Mouse (Mus musculus) CH12.LX (cell line): Measurements from ENCODE around the gene Foxb1. TPM values are rescaled to one million over a fixed set of nuclear protein-coding genes. Genes with fewer than 3 reads are reported as not detected.

Source experiments
- DNase-seq: peaks from one replicate; pipeline ENCODE4 v3.0.0-alpha.2; 2013; ENCODE audit errors: extremely low read depth
- H3K27ac ChIP-seq: 2 replicates; pipeline ENCODE4 v1.5.1; 2012; ENCODE audit warnings: low read depth, mild to moderate bottlenecking, control low read depth, moderate library complexity; ENCODE audit not compliant: insufficient read depth
- H3K27me3 ChIP-seq: replicated peaks from 2 replicates; pipeline ENCODE3; 2012; ENCODE audit warnings: inconsistent platforms
- H3K36me3 ChIP-seq, 2 experiments: replicated peaks in 1 of 2; 2 replicates each; pipeline versions ENCODE3 to v1.6.1; 2012; ENCODE audit warnings: inconsistent platforms in 1 of 2, low read length in 1 of 2, mild to moderate bottlenecking in 1 of 2, mixed read lengths in 1 of 2, moderate library complexity in 1 of 2; ENCODE audit not compliant: control insufficient read depth in 1 of 2, insufficient read depth in 1 of 2
- H3K4me1 ChIP-seq, 2 experiments: 2 replicates each; pipeline ENCODE4 v1.6.1; 2012; ENCODE audit warnings: inconsistent platforms in 1 of 2, moderate library complexity in 1 of 2; ENCODE audit not compliant: insufficient read depth in 2 of 2, control insufficient read depth in 1 of 2
- H3K4me2 ChIP-seq: 2 replicates; pipeline ENCODE4 v1.6.1; 2012; ENCODE audit warnings: low read depth, mild to moderate bottlenecking, control low read depth; ENCODE audit not compliant: poor library complexity, insufficient read depth, severe bottlenecking
- H3K4me3 ChIP-seq, 3 experiments: fragments of 150-350 bp in 1 of 3; sonication (generic) in 1 of 3; replicated peaks in 1 of 3; 2 replicates each; pipeline versions ENCODE3 to v1.5.1; 2011 to 2012; ENCODE audit warnings: low read depth in 2 of 3, low read length in 2 of 3, mild to moderate bottlenecking in 2 of 3, moderate library complexity in 2 of 3, control low read depth in 1 of 3, improper control_type of control experiment in 1 of 3, inconsistent platforms in 1 of 3, mixed read lengths in 1 of 3; ENCODE audit not compliant: poor library complexity in 1 of 3
- H3K79me2 ChIP-seq: replicated peaks from 2 replicates; pipeline ENCODE4 v1.6.1; 2012; ENCODE audit warnings: mild to moderate bottlenecking, moderate library complexity; ENCODE audit not compliant: control insufficient read depth, poor library complexity, insufficient read depth, severe bottlenecking; ENCODE audit errors: extremely low read depth
- H3K9ac ChIP-seq: 2 replicates; pipeline ENCODE4 v1.6.1; 2012; ENCODE audit warnings: low read depth, mild to moderate bottlenecking, control low read depth, moderate library complexity; ENCODE audit not compliant: insufficient read depth
- H3K9me3 ChIP-seq: replicated peaks from 2 replicates; pipeline ENCODE3; 2012; ENCODE audit warnings: low read length, inconsistent platforms, mixed read lengths
- CHD1 ChIP-seq: IDR thresholded peaks from 2 replicates; pipeline ENCODE4 v1.6.1; 2012; ENCODE audit warnings: low read depth, low read length, improper control_type of control experiment, inconsistent platforms
- CHD2 ChIP-seq: IDR thresholded peaks from 2 replicates; pipeline ENCODE4 v1.6.1; 2011; ENCODE audit warnings: low read length, improper control_type of control experiment
- ELF1 ChIP-seq: IDR thresholded peaks from 2 replicates; pipeline ENCODE4 v1.6.1; 2014; ENCODE audit warnings: low read depth, mild to moderate bottlenecking, inconsistent platforms, low read length, improper control_type of control experiment
- ETS1 ChIP-seq: conservative IDR thresholded peaks from 2 replicates; pipeline ENCODE4 v1.6.1; 2012; ENCODE audit warnings: low read depth, mild to moderate bottlenecking, inconsistent platforms, low read length, improper control_type of control experiment, moderate library complexity
- IRF4 ChIP-seq: IDR thresholded peaks from 2 replicates; pipeline ENCODE4 v1.6.1; 2014; ENCODE audit warnings: low read depth, mild to moderate bottlenecking, inconsistent platforms, low read length, improper control_type of control experiment
- JUN ChIP-seq: IDR thresholded peaks from 2 replicates; pipeline ENCODE4 v1.6.1; 2011; ENCODE audit warnings: low read depth, mild to moderate bottlenecking, low read length, improper control_type of control experiment, moderate library complexity; ENCODE audit not compliant: insufficient read depth
- KAT2A ChIP-seq: IDR thresholded peaks from 2 replicates; pipeline ENCODE4 v1.6.1; 2012; ENCODE audit warnings: low read length, improper control_type of control experiment, inconsistent platforms; ENCODE audit not compliant: insufficient replicate concordance
- MAFK ChIP-seq: IDR thresholded peaks from 2 replicates; pipeline ENCODE4 v1.6.1; 2011; ENCODE audit warnings: low read length, improper control_type of control experiment; ENCODE audit not compliant: insufficient replicate concordance
- MAX ChIP-seq: IDR thresholded peaks from 2 replicates; pipeline ENCODE4 v1.6.1; 2011; ENCODE audit warnings: low read length, improper control_type of control experiment
- MAZ ChIP-seq: IDR thresholded peaks from 2 replicates; pipeline ENCODE4 v1.6.1; 2012; ENCODE audit warnings: low read depth, mild to moderate bottlenecking, inconsistent platforms, low read length, improper control_type of control experiment, moderate library complexity
- MXI1 ChIP-seq: IDR thresholded peaks from 2 replicates; pipeline ENCODE4 v1.6.1; 2011; ENCODE audit warnings: mild to moderate bottlenecking, low read depth, low read length, improper control_type of control experiment
- NELFE ChIP-seq: IDR thresholded peaks from 2 replicates; pipeline ENCODE4 v1.6.1; 2011; ENCODE audit warnings: low read depth, low read length, improper control_type of control experiment
- PAX5 ChIP-seq: IDR thresholded peaks from 2 replicates; pipeline ENCODE4 v1.6.1; 2012; ENCODE audit warnings: low read length, inconsistent platforms, mixed read lengths
- POLR2A ChIP-seq: IDR thresholded peaks from 2 replicates; pipeline ENCODE4 v1.6.1; 2011; ENCODE audit warnings: low read depth, mild to moderate bottlenecking, improper control_type of control experiment, low read length
- POLR2AphosphoS2 ChIP-seq: IDR thresholded peaks from 2 replicates; pipeline ENCODE4 v1.6.1; 2011; ENCODE audit warnings: low read depth, low read length, improper control_type of control experiment
- RCOR1 ChIP-seq: conservative IDR thresholded peaks from 2 replicates; pipeline ENCODE4 v1.6.1; 2012; ENCODE audit warnings: low read depth, mild to moderate bottlenecking, inconsistent platforms, low read length, improper control_type of control experiment
- TBP ChIP-seq: conservative IDR thresholded peaks from 2 replicates; pipeline ENCODE4 v1.6.1; 2011; ENCODE audit warnings: low read depth, low read length, improper control_type of control experiment
- TCF12 ChIP-seq: IDR thresholded peaks from 2 replicates; pipeline ENCODE4 v1.6.1; 2014; ENCODE audit warnings: low read depth, mild to moderate bottlenecking, inconsistent platforms, low read length, improper control_type of control experiment
- ZNF384 ChIP-seq: IDR thresholded peaks from 2 replicates; pipeline ENCODE4 v1.6.1; 2012; ENCODE audit warnings: low read depth, low read length, improper control_type of control experiment, inconsistent platforms
- dilution Hi-C: fragments of 300-500 bp; cut with MboI; formaldehyde crosslinking; loops from 2 replicates; pipeline ENCODE4 v1.14.3; 2020; ENCODE audit warnings: low sequenced_read_pairs; ENCODE audit not compliant: extremely low pct_unique_long_range_greater_than_20kb, extremely low pct_ligation_motif_present
- in situ Hi-C: fragments of 300-500 bp; cut with MboI; formaldehyde crosslinking; loops from 3 replicates; pipeline ENCODE4 v1.14.3; 2019; ENCODE audit warnings: low sequenced_read_pairs, low pct_ligation_motif_present, low pct_unique_long_range_greater_than_20kb, mixed read lengths
- polyA plus RNA-seq: library from polyadenylated mRNA; unstranded; fragments of >175 nt; gene quantifications from 2 replicates; pipeline ENCODE4 v1.2.1, GENCODE M21; 2012; ENCODE audit warnings: low read depth; ENCODE audit not compliant: insufficient read length
- total RNA-seq, 2 experiments: library from RNA; depleted of rRNA; stranded (reverse); fragments of 300-350 nt in 1 of 2; fragments of >200 nt in 1 of 2; gene quantifications; 2 replicates each; pipeline ENCODE4 v1.2.3; 2012 to 2014

Foxb1 gene
- total and polyA plus RNA-seq, 3 experiments, result not detected

GRCm38 (mm10) chr9:69767421-69767820 lies 6.7 kb upstream of the Foxb1 start:
- Histone ChIP-seq H3K27ac (no peak overlapping the region), H3K79me2 (no peaks in the 10 kb centered on the region), H3K4me3 (no peak overlapping the region), H3K27me3 (no peaks in the 10 kb centered on the region), H3K4me2 (no peak overlapping the region), H3K36me3 (no peaks in the 10 kb centered on the region), H3K4me1 (peaks cover 0 to 21% of the 10 kb centered on the region in 2 experiments; a peak in 2 of 4 replicates), H3K9me3 (peaks cover 29% of the 10 kb centered on the region), H3K9ac (no peak overlapping the region)
- peak; percentile 58 for DNase-seq
- dilution Hi-C loops, result no loop called here
- in situ Hi-C loops, result no loop called here
- TF ChIP-seq MAX, result no peak
- no peak for TF ChIP-seq POLR2A
- no peak for TF ChIP-seq PAX5
- TF ChIP-seq ETS1, result no peak
- no peak for TF ChIP-seq POLR2AphosphoS2
- no peak for TF ChIP-seq RCOR1
- TF ChIP-seq JUN, result no peak
- no peak for TF ChIP-seq TBP
- TF ChIP-seq MAFK, result no peak
- TF ChIP-seq CHD2, result no peak
- TF ChIP-seq NELFE, result no peak
- no peak for TF ChIP-seq ELF1
- no peak for TF ChIP-seq IRF4
- no peak for TF ChIP-seq KAT2A
- no peak for TF ChIP-seq MXI1
- no peak for TF ChIP-seq CHD1
- no peak for TF ChIP-seq TCF12

GRCm38 (mm10) chr9:69766936-69767335 lies 6.2 kb upstream of the Foxb1 start:
- H3K27me3 ChIP-seq, result no peaks in the 10 kb centered on the region
- TF ChIP-seq ZNF384, result peak; percentile 70
- no peak for TF ChIP-seq MAZ
- TF ChIP-seq, all 38 proteins: peak for 1
- Histone ChIP-seq H3K4me3 (no peak overlapping the region), H3K9me3 (peaks cover 31% of the 10 kb centered on the region), H3K36me3 (no peaks in the 10 kb centered on the region), H3K4me1 (peaks cover 0 to 16% of the 10 kb centered on the region in 2 experiments; a peak in 2 of 4 replicates), H3K79me2 (no peaks in the 10 kb centered on the region), H3K9ac (no peak overlapping the region), H3K4me2 (no peak overlapping the region), H3K27ac (no peak overlapping the region)
- in situ Hi-C loops, result no loop called here
- dilution Hi-C loops, result no loop called here
- no peak for DNase-seq
